Mouse (Mus musculus) embryonic fibroblast, embryonic 13.5 days (primary cell): ENCODE measurements around the gene Mmrn2. TPM values are rescaled to one million over a fixed set of nuclear protein-coding genes. Genes with fewer than 3 reads are reported as not detected.
"Not testable (repeated sequence)": the region's sequence is repeated elsewhere in the genome, so short reads cannot be mapped to it uniquely, and the experiment has no call there.

Source experiments
- H3K27ac ChIP-seq: 2 replicates; pipeline ENCODE4 v1.5.1; 2012; ENCODE audit warnings: low read length, control low read depth, inconsistent platforms; ENCODE audit not compliant: insufficient read depth
- H3K4me1 ChIP-seq: 2 replicates; pipeline ENCODE4 v1.6.1; 2011; ENCODE audit warnings: low read length; ENCODE audit not compliant: control insufficient read depth, insufficient read depth
- H3K4me3 ChIP-seq: 2 replicates; pipeline ENCODE4 v1.5.1; 2011; ENCODE audit warnings: mild to moderate bottlenecking, control low read depth, low read length; ENCODE audit not compliant: insufficient read depth
- CTCF ChIP-seq: IDR thresholded peaks from 2 replicates; pipeline ENCODE4 v1.5.1; 2011; ENCODE audit warnings: mild to moderate bottlenecking, control low read depth, low read length, moderate library complexity, borderline replicate concordance; ENCODE audit not compliant: insufficient read depth
- POLR2A ChIP-seq: IDR thresholded peaks from 2 replicates; pipeline ENCODE4 v1.6.1; 2011; ENCODE audit warnings: low read depth, mild to moderate bottlenecking, control low read depth, low read length, moderate library complexity
- polyA plus RNA-seq: library from polyadenylated mRNA; stranded (reverse); fragments of >200 nt; gene quantifications from 2 replicates; pipeline ENCODE4 v1.2.4, GENCODE M21; 2011; ENCODE audit warnings: low read depth; ENCODE audit not compliant: missing spikeins, insufficient read length

Gene Mmrn2
- polyA plus RNA-seq, 1 experiment = not detected

- TF ChIP-seq POLR2A = no peak
- TF ChIP-seq CTCF = no peak
- Histone ChIP-seq H3K4me3 (no peak overlapping the region), H3K4me1 (peaks cover 4% of the 10 kb centered on the region), H3K27ac (no peak overlapping the region)
Measured at GRCm38 (mm10) chr14:34359676-34360244, 15.5 kb upstream of the Mmrn2 start.

- Histone ChIP-seq H3K4me1 (peaks cover 4% of the 10 kb centered on the region), H3K4me3 (no peak overlapping the region), H3K27ac (no peak overlapping the region)
- TF ChIP-seq POLR2A (no peak), CTCF (no peak)
Measured at GRCm38 (mm10) chr14:34360251-34360650, 15.0 kb upstream of the Mmrn2 start.

- Histone ChIP-seq H3K4me1 (peaks cover 4% of the 10 kb centered on the region), H3K4me3 (no peak overlapping the region), H3K27ac (no peak overlapping the region)
- TF ChIP-seq POLR2A (no peak), CTCF (no peak)
Measured at GRCm38 (mm10) chr14:34362135-34362534, 13.1 kb upstream of the Mmrn2 start.

- Histone ChIP-seq H3K4me3 (no peak overlapping the region), H3K4me1 (peaks cover 4% of the 10 kb centered on the region), H3K27ac (peak overlapping the region; percentile 72)
- TF ChIP-seq POLR2A (no peak), CTCF (peak; percentile 57; the same call in 1 of the 2 replicates)
Measured at GRCm38 (mm10) chr14:34362726-34363445, 12.4 kb upstream of the Mmrn2 start.

GRCm38 (mm10) chr14:34363490-34364253 lies 11.6 kb upstream of the Mmrn2 start:
- peak; percentile 34; the same call in 1 of the 2 replicates for TF ChIP-seq CTCF
- peak; percentile 73 for TF ChIP-seq POLR2A
- peak overlapping the region; percentile 72 for H3K27ac ChIP-seq
- H3K4me3 ChIP-seq = peak overlapping the region; percentile 18; the same call in 1 of the 2 replicates
- no peaks in the 10 kb centered on the region; the same call in 1 of the 2 replicates for H3K4me1 ChIP-seq

- H3K27ac ChIP-seq = peak overlapping the region; percentile 72
- H3K4me3 ChIP-seq, H3K4me1 ChIP-seq: not testable (repeated sequence)
Measured at GRCm38 (mm10) chr14:34364254-34365146, 10.8 kb upstream of the Mmrn2 start.

GRCm38 (mm10) chr14:34365147-34365507 lies 10.1 kb upstream of the Mmrn2 start:
- no peaks in the 10 kb centered on the region; the same call in 1 of the 2 replicates for H3K4me1 ChIP-seq

GRCm38 (mm10) chr14:34370203-34370602 lies 5.1 kb upstream of the Mmrn2 start:
- TF ChIP-seq POLR2A (no peak), CTCF (no peak)
- Histone ChIP-seq H3K4me1 (no peaks in the 10 kb centered on the region), H3K27ac (no peak overlapping the region), H3K4me3 (no peak overlapping the region)

More at GRCm38 (mm10) chr14:34365147-34365507, 10.1 kb upstream of the Mmrn2 start:
- Histone ChIP-seq H3K27ac (no peak overlapping the region), H3K4me3 (no peak overlapping the region)
- no peak for TF ChIP-seq CTCF
- TF ChIP-seq POLR2A = no peak

GRCm38 (mm10) chr14:34370921-34371320 lies 4.3 kb upstream of the Mmrn2 start:
- Histone ChIP-seq H3K27ac (no peak overlapping the region), H3K4me3 (no peak overlapping the region), H3K4me1 (no peaks in the 10 kb centered on the region)
- TF ChIP-seq POLR2A (no peak), CTCF (no peak)
